Comparison of ENCODE assay signal across 8 mouse cellular contexts in genomic region chr11:51689343-51689742, GRCm38 (mm10). TPM values are rescaled to one million over a fixed set of nuclear protein-coding genes. Genes with fewer than 3 reads are reported as not detected.
DNase-seq lines count a peak whose midpoint lies in the region; ATAC-seq and TF ChIP-seq lines count a peak whose summit lies in the region.

No protein-coding gene starts in this region.

- no peaks in the 10 kb centered on the region for H3K27me3 ChIP-seq in embryonic facial prominence, embryonic 15.5 days
- H3K27me3 ChIP-seq in limb, embryonic 11.5 days (ENCODE audit: control insufficient read depth, insufficient read depth, low read length), result no peaks in the 10 kb centered on the region
- no peaks in the 10 kb centered on the region for H3K27me3 ChIP-seq in neural tube, embryonic 14.5 days (ENCODE audit: control insufficient read depth, insufficient read depth, low read length)

- intact Hi-C loops in left cerebral cortex, postnatal 36 days (cut with DNase I), result loop anchor here (5.0 kb wide), 1 partner anchor 52 kb away; the partner anchor contains the start of gene Rmnd5b

- H3K4me1 ChIP-seq in lung, adult 2 months (ENCODE audit: control insufficient read depth, insufficient read depth, low read length), result no peaks in the 10 kb centered on the region; the same call in 1 of the 2 replicates
- peaks cover 9% of the 10 kb centered on the region; the same call in 1 of the 2 replicates for H3K4me1 ChIP-seq in embryonic facial prominence, embryonic 15.5 days
- H3K4me1 ChIP-seq in limb, embryonic 11.5 days (ENCODE audit: control insufficient read depth, insufficient read depth, low read length), result peaks cover 6% of the 10 kb centered on the region; the same call in 1 of the 2 replicates
- peaks cover 2% of the 10 kb centered on the region for H3K4me1 ChIP-seq in neural tube, embryonic 14.5 days (ENCODE audit: control insufficient read depth, insufficient read depth, low read length)

- no peak for TF ChIP-seq CTCF in lung, adult 2 months (IDR thresholded peaks at IDR 0.05; ENCODE audit: insufficient read depth, low read length)

- H3K4me2 ChIP-seq in embryonic facial prominence, embryonic 15.5 days (replicated peaks), result peak overlapping the region; percentile 76
- peak overlapping the region; percentile 60 for H3K4me2 ChIP-seq in limb, embryonic 11.5 days (ENCODE audit: low read depth, severe bottlenecking)
- peak overlapping the region; percentile 85 for H3K4me2 ChIP-seq in neural tube, embryonic 14.5 days (ENCODE audit: low read depth, low read length)

- TF ChIP-seq POLR2A in lung, adult 2 months (IDR thresholded peaks at IDR 0.05; ENCODE audit: borderline replicate concordance, extremely low read depth, low read depth, low read length), result no peak

- H3K27ac ChIP-seq in embryonic facial prominence, embryonic 15.5 days (replicated peaks), result peak overlapping the region; percentile 99
- peak overlapping the region; percentile 95 for H3K27ac ChIP-seq in limb, embryonic 11.5 days (replicated peaks; ENCODE audit: low read depth, low read length)
- peak overlapping the region; percentile 97 for H3K27ac ChIP-seq in neural tube, embryonic 14.5 days (ENCODE audit: low read depth, low read length)

- DNase-seq in lung, adult 2 months, result no peak
- no peak for DNase-seq in lung, adult 18-20 months
- peak; percentile 50 for DNase-seq in limb, embryonic 11.5 days (ENCODE audit: low spot score)
- DNase-seq in left cerebral cortex, postnatal 36 days (ENCODE audit: low spot score in 2 of 2), result no peak
- no peak for DNase-seq in ovary, postnatal 14 days (ENCODE audit: low spot score)
- DNase-seq in left cerebral cortex, adult 18-20 months (ENCODE audit: low spot score in 2 of 2), result no peak

- peak overlapping the region; percentile 48; the same call in 1 of the 2 replicates for H3K9ac ChIP-seq in embryonic facial prominence, embryonic 15.5 days
- peak overlapping the region; percentile 82 for H3K9ac ChIP-seq in limb, embryonic 11.5 days (ENCODE audit: low read length)
- H3K9ac ChIP-seq in neural tube, embryonic 14.5 days (replicated peaks; ENCODE audit: low read depth, low read length), result peak overlapping the region; percentile 76

- WGBS in lung, adult 2 months, result 22% methylated on average over 6 of the region's 6 CpGs
- 18% methylated on average over 6 of the region's 6 CpGs for WGBS in embryonic facial prominence, embryonic 15.5 days
- WGBS in limb, embryonic 11.5 days, result 25% methylated on average over 6 of the region's 6 CpGs
- WGBS in neural tube, embryonic 14.5 days, result 29% methylated on average over 6 of the region's 6 CpGs

- peak overlapping the region; percentile 40 for H3K4me3 ChIP-seq in lung, adult 2 months (replicated peaks; ENCODE audit: extremely low read depth, low read depth, low read length)
- H3K4me3 ChIP-seq in embryonic facial prominence, embryonic 15.5 days (replicated peaks), result peak overlapping the region; percentile 66
- peak overlapping the region; percentile 73 for H3K4me3 ChIP-seq in limb, embryonic 11.5 days (ENCODE audit: low read depth, low read length)
- H3K4me3 ChIP-seq in neural tube, embryonic 14.5 days (ENCODE audit: low read depth, low read length), result peak overlapping the region; percentile 74

- H3K36me3 ChIP-seq in embryonic facial prominence, embryonic 15.5 days, result peaks cover 15% of the 10 kb centered on the region; the same call in 1 of the 2 replicates
- no peaks in the 10 kb centered on the region for H3K36me3 ChIP-seq in limb, embryonic 11.5 days (ENCODE audit: control insufficient read depth, insufficient read depth, low read length)
- H3K36me3 ChIP-seq in neural tube, embryonic 14.5 days (ENCODE audit: control insufficient read depth, insufficient read depth, low read length), result no peaks in the 10 kb centered on the region

- H3K9me3 ChIP-seq in embryonic facial prominence, embryonic 15.5 days (replicated peaks), result no peaks in the 10 kb centered on the region
- H3K9me3 ChIP-seq in limb, embryonic 11.5 days (ENCODE audit: control insufficient read depth, low read length), result no peaks in the 10 kb centered on the region
- H3K9me3 ChIP-seq in neural tube, embryonic 14.5 days (ENCODE audit: control insufficient read depth, low read length), result no peaks in the 10 kb centered on the region

- ATAC-seq in embryonic facial prominence, embryonic 15.5 days (ENCODE audit: insufficient number of reproducible peaks, low FRiP score, low TSS enrichment, low read depth), result no peak
- no peak for ATAC-seq in limb, embryonic 11.5 days (ENCODE audit: insufficient number of reproducible peaks, low FRiP score, low TSS enrichment, low read depth)
- no peak for ATAC-seq in neural tube, embryonic 14.5 days (ENCODE audit: low read depth)

RNA-seq across cellular contexts. Expression of gene 0610009B22Rik, which starts 0.7 kb away (rescaled TPM):
- 6.9 and 8.3 TPM in 2 replicates for polyA plus RNA-seq in lung, adult 2 months (2012; rRNA removed)
- polyA plus RNA-seq in embryonic facial prominence, embryonic 15.5 days (2015; fragmentation: Nextera tagmentation; extraction: Ambion mirVana), result 84.8 and 92.6 TPM in 2 replicates
- polyA plus RNA-seq in limb, embryonic 11.5 days (2014; fragmentation: Nextera tagmentation; extraction: Ambion mirVana), result 89.1 and 95.4 TPM in 2 replicates
- 103 and 115 TPM in 2 replicates for polyA plus RNA-seq in neural tube, embryonic 14.5 days (2014; fragmentation: Nextera tagmentation; extraction: Ambion mirVana)
- 10 to 100 TPM; 32.2 to 33.8 TPM for total RNA-seq in left cerebral cortex, postnatal 36 days (2021)
- total RNA-seq in left cerebral cortex, adult 18-20 months (2021), result 10 to 100 TPM; 37.3 to 37.8 TPM

RNA-seq across cellular contexts. Expression of gene D930048N14Rik, which starts 38.6 kb away (rescaled TPM):
- polyA plus RNA-seq in lung, adult 2 months (2012; rRNA removed), result 9.1 and 13.2 TPM in 2 replicates
- polyA plus RNA-seq in embryonic facial prominence, embryonic 15.5 days (2015; fragmentation: Nextera tagmentation; extraction: Ambion mirVana), result 4.5 and 5.2 TPM in 2 replicates
- 2.4 and 2.5 TPM in 2 replicates for polyA plus RNA-seq in limb, embryonic 11.5 days (2014; fragmentation: Nextera tagmentation; extraction: Ambion mirVana)
- 1.7 and 1.8 TPM in 2 replicates for polyA plus RNA-seq in neural tube, embryonic 14.5 days (2014; fragmentation: Nextera tagmentation; extraction: Ambion mirVana)
- total RNA-seq in left cerebral cortex, postnatal 36 days (2021), result 1 to 10 TPM in 1 of 2 experiments, under 1 TPM in 1; 0.81 to 1.6 TPM
- 1 to 10 TPM; 2.1 to 2.2 TPM for total RNA-seq in left cerebral cortex, adult 18-20 months (2021)

RNA-seq across cellular contexts. Expression of gene N4bp3, which starts 38.7 kb away (rescaled TPM):
- polyA plus RNA-seq in lung, adult 2 months (2012; rRNA removed), result 43.7 and 45.9 TPM in 2 replicates
- polyA plus RNA-seq in embryonic facial prominence, embryonic 15.5 days (2015; fragmentation: Nextera tagmentation; extraction: Ambion mirVana), result 41.0 and 45.4 TPM in 2 replicates
- 14.3 and 18.2 TPM in 2 replicates for polyA plus RNA-seq in limb, embryonic 11.5 days (2014; fragmentation: Nextera tagmentation; extraction: Ambion mirVana)
- polyA plus RNA-seq in neural tube, embryonic 14.5 days (2014; fragmentation: Nextera tagmentation; extraction: Ambion mirVana), result 16.2 and 17.7 TPM in 2 replicates
- total RNA-seq in left cerebral cortex, postnatal 36 days (2021), result 10 to 100 TPM; 11.8 to 15.0 TPM
- total RNA-seq in left cerebral cortex, adult 18-20 months (2021), result 10 to 100 TPM; 15.2 to 19.0 TPM

RNA-seq across cellular contexts. Expression of gene Rmnd5b, which starts 53.6 kb away (rescaled TPM):
- 64.9 and 65.8 TPM in 2 replicates for polyA plus RNA-seq in lung, adult 2 months (2012; rRNA removed)
- 53.1 and 55.1 TPM in 2 replicates for polyA plus RNA-seq in embryonic facial prominence, embryonic 15.5 days (2015; fragmentation: Nextera tagmentation; extraction: Ambion mirVana)
- 38.1 and 40.8 TPM in 2 replicates for polyA plus RNA-seq in limb, embryonic 11.5 days (2014; fragmentation: Nextera tagmentation; extraction: Ambion mirVana)
- 81.8 and 93.5 TPM in 2 replicates for polyA plus RNA-seq in neural tube, embryonic 14.5 days (2014; fragmentation: Nextera tagmentation; extraction: Ambion mirVana)
- total RNA-seq in left cerebral cortex, postnatal 36 days (2021), result 10 to 100 TPM; 58.0 to 58.9 TPM
- total RNA-seq in left cerebral cortex, adult 18-20 months (2021), result 10 to 100 TPM; 59.9 to 60.3 TPM
